Mouse (Mus musculus): ENCODE measurements around the gene B4galnt3. TPM values are rescaled to one million over a fixed set of nuclear protein-coding genes. Genes with fewer than 3 reads are reported as not detected.

B4galnt3 gene
- total and polyA plus RNA-seq, 2 experiments from 2014 or later: 0.31 to 1.5 TPM

DNA sequence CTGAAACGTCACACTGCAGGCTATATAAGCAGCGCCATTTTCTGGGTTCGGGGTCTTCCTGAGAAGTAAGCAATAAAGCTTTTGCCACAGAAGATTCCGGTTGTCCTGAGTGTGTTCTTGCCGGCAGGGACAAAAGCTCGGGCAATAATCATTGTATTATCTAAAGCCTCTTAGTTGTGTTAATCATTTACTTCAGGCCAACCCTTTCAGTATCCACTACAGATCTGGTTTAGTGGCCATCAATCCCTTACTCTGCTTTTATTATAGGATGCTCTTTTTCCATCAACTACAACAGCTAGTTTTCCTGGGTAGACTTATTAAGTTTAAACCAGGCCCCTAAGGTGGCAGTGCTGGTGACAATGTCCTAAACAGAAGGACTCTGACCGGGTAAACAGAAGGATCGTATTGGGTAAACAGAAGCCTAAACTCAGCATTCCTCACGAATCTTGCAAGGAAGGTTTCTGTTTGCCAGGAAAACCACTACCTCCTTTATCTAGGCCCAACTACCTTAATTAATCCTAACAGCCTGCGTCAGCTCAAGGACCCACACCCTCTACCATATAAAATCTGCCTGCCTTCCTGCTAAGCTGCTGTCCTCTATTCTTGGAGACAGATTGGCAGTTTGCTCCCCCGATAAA lies 24.1 kb upstream of the B4galnt3 start:
- no peaks in the 10 kb centered on the region for H3K9me3 ChIP-seq (ENCODE audit: low read length)
- ATAC-seq (no peak), DNase-seq (ENCODE audit: low spot score) (no peak)
- H3K4me2 ChIP-seq (ENCODE audit: low read depth, low read length): no peak overlapping the region
- H3K27me3 ChIP-seq (ENCODE audit: insufficient read depth, low read length): no peaks in the 10 kb centered on the region
- no peaks in the 10 kb centered on the region for H3K36me3 ChIP-seq (ENCODE audit: insufficient read depth, low read length)
- no peak overlapping the region for H3K9ac ChIP-seq (replicated peaks; ENCODE audit: low read length)
- 70% methylated on average over 11 of the region's 11 CpGs for WGBS
- no peak overlapping the region for H3K27ac ChIP-seq
- TF ChIP-seq CTCF (IDR thresholded peaks at IDR 0.05; ENCODE audit: low read depth): no peak
- H3K4me3 ChIP-seq (ENCODE audit: low read length): no peak overlapping the region
- H3K4me1 ChIP-seq (ENCODE audit: insufficient read depth, low read length): no peaks in the 10 kb centered on the region

DNA sequence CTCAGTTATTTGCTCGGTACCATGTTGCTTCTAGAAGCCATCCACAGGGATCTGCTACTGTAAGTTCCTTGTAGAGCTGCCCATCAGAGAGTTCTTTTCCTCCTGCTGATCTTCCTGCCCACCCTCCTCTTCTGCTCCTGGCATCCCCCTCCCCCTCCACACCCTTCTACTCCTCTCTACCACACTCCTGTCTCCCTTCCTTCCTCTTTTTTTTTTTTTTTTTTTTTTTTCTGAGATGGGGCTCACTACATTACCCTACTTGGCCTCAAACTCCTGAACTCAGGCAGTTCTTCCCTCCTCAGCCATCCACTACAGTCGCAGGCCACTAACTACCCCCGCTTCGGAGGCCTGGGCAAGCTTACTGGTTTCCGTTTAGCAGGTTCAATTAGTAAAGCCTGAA lies 18.1 kb upstream of the B4galnt3 start:
- Histone ChIP-seq H3K4me2 (ENCODE audit: low read depth, low read length) (no peak overlapping the region), H3K9ac (replicated peaks; ENCODE audit: low read length) (no peak overlapping the region), H3K27ac (no peak overlapping the region), H3K27me3 (ENCODE audit: insufficient read depth, low read length) (no peaks in the 10 kb centered on the region), H3K4me1 (ENCODE audit: insufficient read depth, low read length) (no peaks in the 10 kb centered on the region), H3K4me3 (ENCODE audit: low read length) (no peak overlapping the region), H3K36me3 (ENCODE audit: insufficient read depth, low read length) (no peaks in the 10 kb centered on the region), H3K9me3 (ENCODE audit: low read length) (no peaks in the 10 kb centered on the region)
- no peak for TF ChIP-seq CTCF (IDR thresholded peaks at IDR 0.05; ENCODE audit: low read depth)
- ATAC-seq (no peak), DNase-seq (ENCODE audit: low spot score) (no peak)
- WGBS: 86% methylated on average over 5 of the region's 5 CpGs

DNA sequence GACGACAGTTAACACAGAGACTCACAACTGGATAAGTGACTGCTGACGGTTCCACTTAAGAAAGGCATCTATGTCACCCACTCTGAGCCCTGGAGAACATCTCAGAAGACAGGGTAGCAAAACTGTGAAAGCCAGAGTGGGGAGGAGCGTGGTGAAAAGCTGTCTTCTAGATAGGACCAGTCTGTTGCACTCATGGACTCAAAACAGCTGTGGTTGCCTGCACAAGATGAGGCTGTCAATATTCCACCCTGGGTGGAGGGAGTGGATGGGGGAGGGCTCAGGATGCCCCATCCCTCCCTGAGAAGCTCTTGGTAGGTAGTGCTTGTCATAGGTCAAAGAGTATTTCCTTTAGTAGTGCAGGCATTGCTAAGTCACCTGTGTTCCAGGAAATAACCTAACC lies 15.4 kb upstream of the B4galnt3 start:
- no peaks in the 10 kb centered on the region for H3K27me3 ChIP-seq (ENCODE audit: insufficient read depth, low read length)

DNA sequence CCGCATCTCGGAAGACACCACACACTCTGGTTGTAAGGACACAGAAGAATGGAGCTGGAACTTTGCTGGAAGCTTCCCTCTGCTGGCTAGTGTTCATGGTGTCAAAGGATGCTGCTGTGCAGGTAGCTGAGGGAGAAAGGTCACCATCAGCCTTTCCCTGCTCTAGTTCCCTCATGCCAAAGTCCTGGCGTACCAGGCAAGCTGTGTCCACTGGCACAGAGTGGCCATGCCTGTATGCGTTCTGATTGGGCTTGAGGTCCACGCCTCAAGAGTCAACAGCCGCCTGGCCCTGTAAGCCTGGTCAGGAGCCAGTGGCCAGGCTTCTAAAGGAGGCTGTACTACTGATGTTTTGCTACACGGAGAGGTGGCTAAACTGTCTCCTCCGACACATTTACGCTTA lies 15.0 kb upstream of the B4galnt3 start:
- no peak for TF ChIP-seq CTCF (IDR thresholded peaks at IDR 0.05; ENCODE audit: low read depth)
- H3K27ac ChIP-seq: no peak overlapping the region
- DNase-seq (ENCODE audit: low spot score) (no peak), ATAC-seq (no peak)
- H3K9ac ChIP-seq (replicated peaks; ENCODE audit: low read length): no peak overlapping the region
- WGBS: 63% methylated on average over 9 of the region's 9 CpGs
- H3K4me1 ChIP-seq (ENCODE audit: insufficient read depth, low read length): no peaks in the 10 kb centered on the region
- H3K36me3 ChIP-seq (ENCODE audit: insufficient read depth, low read length): no peaks in the 10 kb centered on the region
- no peak overlapping the region for H3K4me2 ChIP-seq (ENCODE audit: low read depth, low read length)
- no peaks in the 10 kb centered on the region for H3K27me3 ChIP-seq (ENCODE audit: insufficient read depth, low read length)
- H3K9me3 ChIP-seq (ENCODE audit: low read length): no peaks in the 10 kb centered on the region
- no peak overlapping the region for H3K4me3 ChIP-seq (ENCODE audit: low read length)

More for the DNA sequence above, 15.4 kb upstream of the B4galnt3 start:
- Histone ChIP-seq H3K9ac (replicated peaks; ENCODE audit: low read length) (no peak overlapping the region), H3K27ac (no peak overlapping the region), H3K9me3 (ENCODE audit: low read length) (no peaks in the 10 kb centered on the region), H3K4me2 (ENCODE audit: low read depth, low read length) (no peak overlapping the region), H3K4me3 (ENCODE audit: low read length) (no peak overlapping the region), H3K36me3 (ENCODE audit: insufficient read depth, low read length) (no peaks in the 10 kb centered on the region), H3K4me1 (ENCODE audit: insufficient read depth, low read length) (no peaks in the 10 kb centered on the region)
- no peak for ATAC-seq
- no peak for DNase-seq (ENCODE audit: low spot score)
- WGBS: 62% methylated on average over 3 of the region's 3 CpGs
- no peak for TF ChIP-seq CTCF (IDR thresholded peaks at IDR 0.05; ENCODE audit: low read depth)

DNA sequence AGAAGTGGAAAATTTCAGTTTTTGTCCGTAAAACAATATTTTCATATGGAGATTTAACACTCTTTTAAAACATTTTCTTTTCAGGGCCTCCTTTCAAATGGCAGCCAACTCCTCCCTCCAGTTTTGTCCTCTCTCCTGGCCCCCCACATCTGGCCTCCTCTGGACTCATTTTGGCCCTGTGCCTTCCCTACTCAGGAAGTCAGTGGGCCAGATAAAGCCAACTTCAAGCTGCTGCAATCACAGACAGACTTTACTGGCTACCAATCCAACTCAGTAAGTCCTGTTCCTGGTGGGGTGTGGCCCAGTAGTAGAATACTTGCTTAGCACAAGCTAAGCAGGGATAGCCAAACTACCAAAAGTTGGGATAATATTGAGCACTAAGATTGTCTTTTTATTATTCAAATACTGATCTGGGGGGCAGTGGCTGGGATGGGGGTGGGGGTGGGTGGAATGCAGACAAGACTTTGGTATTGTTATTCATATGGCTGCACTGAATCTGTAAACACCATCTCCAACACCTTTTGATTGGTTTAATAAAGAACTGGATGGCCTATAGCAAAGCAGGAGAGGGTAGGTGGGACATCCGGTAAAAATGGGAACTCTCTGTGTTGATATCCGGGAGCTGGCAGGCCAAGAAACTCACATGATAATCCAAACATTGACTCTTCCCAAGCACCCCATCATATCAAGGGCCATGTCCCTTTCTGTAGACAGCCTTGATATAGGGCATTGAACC lies 12.7 kb upstream of the B4galnt3 start:
- 84% methylated on average over 3 of the region's 3 CpGs for WGBS
- no peak for ATAC-seq
- Histone ChIP-seq H3K36me3 (ENCODE audit: insufficient read depth, low read length) (no peaks in the 10 kb centered on the region), H3K9ac (replicated peaks; ENCODE audit: low read length) (no peak overlapping the region), H3K4me1 (ENCODE audit: insufficient read depth, low read length) (no peaks in the 10 kb centered on the region), H3K4me3 (ENCODE audit: low read length) (no peak overlapping the region), H3K9me3 (ENCODE audit: low read length) (no peaks in the 10 kb centered on the region), H3K27ac (no peak overlapping the region), H3K4me2 (ENCODE audit: low read depth, low read length) (no peak overlapping the region), H3K27me3 (ENCODE audit: insufficient read depth, low read length) (no peaks in the 10 kb centered on the region)
- TF ChIP-seq CTCF (IDR thresholded peaks at IDR 0.05; ENCODE audit: low read depth): no peak
- DNase-seq (ENCODE audit: low spot score): no peak

DNA sequence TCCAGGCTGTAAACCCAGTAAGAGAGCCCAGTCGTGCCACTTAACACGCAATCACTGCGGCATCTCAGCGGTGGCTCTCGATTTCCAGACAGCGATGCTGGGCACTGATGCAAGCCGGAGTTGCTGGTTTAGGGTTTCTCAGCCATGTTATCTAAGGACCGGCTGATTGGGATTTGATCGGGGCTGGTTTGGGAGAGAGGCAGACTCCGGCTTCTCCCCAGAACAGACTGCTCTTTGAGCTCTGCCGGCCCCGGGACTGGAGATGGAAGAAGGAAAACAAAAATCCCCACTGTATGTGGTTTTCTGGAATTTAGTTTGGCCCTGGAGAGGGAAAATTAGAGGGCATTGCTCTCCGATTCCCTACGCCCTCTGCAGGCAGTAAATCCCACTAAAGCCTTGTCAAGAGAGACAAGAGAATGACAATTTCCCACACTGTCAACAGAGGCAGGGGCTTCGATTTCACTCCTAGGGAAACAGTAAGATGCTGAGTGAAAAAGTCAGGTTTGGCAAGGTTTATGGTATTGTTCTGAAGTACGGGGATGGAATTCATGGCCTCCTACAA lies 8.5 kb upstream of the B4galnt3 start:
- Histone ChIP-seq H3K9me3 (ENCODE audit: low read length) (no peaks in the 10 kb centered on the region), H3K4me2 (ENCODE audit: low read depth, low read length) (peak overlapping the region; percentile 41), H3K36me3 (ENCODE audit: insufficient read depth, low read length) (no peaks in the 10 kb centered on the region), H3K27me3 (ENCODE audit: insufficient read depth, low read length) (no peaks in the 10 kb centered on the region), H3K4me3 (ENCODE audit: low read length) (no peak overlapping the region), H3K4me1 (ENCODE audit: insufficient read depth, low read length) (no peaks in the 10 kb centered on the region), H3K27ac (no peak overlapping the region), H3K9ac (replicated peaks; ENCODE audit: low read length) (no peak overlapping the region)
- 30% methylated on average over 16 of the region's 16 CpGs for WGBS
- DNase-seq (ENCODE audit: low spot score) (peak; percentile 23), ATAC-seq (no peak)
- TF ChIP-seq CTCF (IDR thresholded peaks at IDR 0.05; ENCODE audit: low read depth): peak; percentile 64

DNA sequence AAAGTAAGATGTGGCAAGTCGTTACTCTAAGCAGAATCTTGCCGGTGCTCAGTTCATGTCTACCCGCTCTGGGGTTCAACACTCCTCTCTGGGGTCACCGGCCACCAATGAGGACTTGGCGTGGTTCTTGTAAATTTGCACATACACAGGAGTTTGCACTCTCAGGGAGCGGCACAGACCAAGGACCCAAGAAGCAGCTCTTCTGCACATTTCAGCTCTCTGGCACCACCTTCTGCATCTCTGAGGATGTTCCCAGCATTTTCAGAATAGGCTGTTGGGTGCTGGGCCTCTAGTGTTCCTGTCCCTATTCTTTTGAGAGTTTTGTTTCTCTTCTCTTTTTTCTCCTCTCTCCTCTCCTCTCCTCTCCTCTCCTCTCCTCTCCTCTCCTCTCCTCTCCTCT lies 6.8 kb upstream of the B4galnt3 start:
- H3K27me3 ChIP-seq (ENCODE audit: insufficient read depth, low read length): no peaks in the 10 kb centered on the region
- H3K9me3 ChIP-seq (ENCODE audit: low read length): no peaks in the 10 kb centered on the region
- H3K4me2 ChIP-seq (ENCODE audit: low read depth, low read length): no peak overlapping the region
- H3K27ac ChIP-seq: no peak overlapping the region
- DNase-seq (ENCODE audit: low spot score) (peak; percentile 85), ATAC-seq (peak; percentile 74; the same call in 1 of the 2 replicates)
- no peak overlapping the region for H3K4me3 ChIP-seq (ENCODE audit: low read length)
- TF ChIP-seq CTCF (IDR thresholded peaks at IDR 0.05; ENCODE audit: low read depth): peak; percentile 81
- 28% methylated on average over 6 of the region's 6 CpGs for WGBS
- no peaks in the 10 kb centered on the region for H3K36me3 ChIP-seq (ENCODE audit: insufficient read depth, low read length)
- no peak overlapping the region for H3K9ac ChIP-seq (replicated peaks; ENCODE audit: low read length)
- no peaks in the 10 kb centered on the region for H3K4me1 ChIP-seq (ENCODE audit: insufficient read depth, low read length)
